Mouse (Mus musculus): ENCODE results near the gene Galns. TPM values are rescaled to one million over a fixed set of nuclear protein-coding genes. Genes with fewer than 3 reads are reported as not detected.

The Galns gene
- total and polyA plus RNA-seq, 3 experiments, result 16.4 to 25.6 (median 25.6) TPM

- TF ChIP-seq SIN3A (IDR thresholded peaks at IDR 0.05; ENCODE audit: low read length), result peak; percentile 59
- TF ChIP-seq MXI1 (IDR thresholded peaks at IDR 0.05; ENCODE audit: low read depth, low read length), result peak; percentile 73; the same call in 1 of the 2 replicates
- TF ChIP-seq GABPA (IDR thresholded peaks at IDR 0.05; ENCODE audit: insufficient replicate concordance, low read depth, low read length), result no peak
- no peak for TF ChIP-seq MYC (IDR thresholded peaks at IDR 0.05; ENCODE audit: low read depth, low read length)
- peak; percentile 35; the same call in 1 of the 2 replicates for TF ChIP-seq POLR2AphosphoS2 (IDR thresholded peaks at IDR 0.05; ENCODE audit: low read depth, low read length)
- TF ChIP-seq MAFK (IDR thresholded peaks at IDR 0.05; ENCODE audit: insufficient replicate concordance, low read length), result peak; percentile 92
- TF ChIP-seq SMC3 (IDR thresholded peaks at IDR 0.05; ENCODE audit: low read depth, low read length), result no peak
- TF ChIP-seq ZMIZ1 (IDR thresholded peaks at IDR 0.05; ENCODE audit: low read depth, low read length), result 0 out of 2 replicates have a peak, but pooled peaks have one; percentile 21
- TF ChIP-seq HCFC1 (IDR thresholded peaks at IDR 0.05; ENCODE audit: low read depth, low read length), result no peak
- no peaks in the 10 kb centered on the region for H3K27me3 ChIP-seq (replicated peaks)
- H3K4me3 ChIP-seq (replicated peaks in 1 of 3; ENCODE audit: low read depth in 2 of 3, low read length in 2 of 3, poor library complexity in 1 of 3), result peak overlapping the region; percentile 76 to 91 (median 89)
- H3K27ac ChIP-seq (ENCODE audit: insufficient read depth, low read depth), result peak overlapping the region; percentile 29
- dilution Hi-C loops (cut with MboI; ENCODE audit: extremely low pct_ligation_motif_present, extremely low pct_unique_long_range_greater_than_20kb, low sequenced_read_pairs) (no loop called here), in situ Hi-C loops (cut with MboI; ENCODE audit: low pct_ligation_motif_present, low pct_unique_long_range_greater_than_20kb, low sequenced_read_pairs) (no loop called here)
- peaks cover 13 to 44% of the 10 kb centered on the region in 2 experiments for H3K4me1 ChIP-seq (ENCODE audit: control insufficient read depth in 1 of 2, insufficient read depth in 2 of 2)
- peak overlapping the region; percentile 55 for H3K4me2 ChIP-seq (ENCODE audit: insufficient read depth, low read depth, poor library complexity, severe bottlenecking)
- no peaks in the 10 kb centered on the region for H3K9me3 ChIP-seq (replicated peaks; ENCODE audit: low read length)
- H3K79me2 ChIP-seq (replicated peaks; ENCODE audit: control insufficient read depth, extremely low read depth, insufficient read depth, poor library complexity, severe bottlenecking), result peaks cover 18% of the 10 kb centered on the region
- peaks cover 39 to 74% of the 10 kb centered on the region in 2 experiments for H3K36me3 ChIP-seq (replicated peaks in 1 of 2; ENCODE audit: control insufficient read depth in 1 of 2, insufficient read depth in 1 of 2, low read length in 1 of 2)
- DNase-seq (ENCODE audit: extremely low read depth), result no peak
- H3K9ac ChIP-seq (ENCODE audit: insufficient read depth, low read depth), result no peak overlapping the region
Observed at GRCm38 (mm10) chr8:122574667-122575251, 36.5 kb downstream of the Galns start.

- peaks cover 23% of the 10 kb centered on the region for H3K79me2 ChIP-seq (replicated peaks; ENCODE audit: control insufficient read depth, extremely low read depth, insufficient read depth, poor library complexity, severe bottlenecking)
- peak overlapping the region; percentile 29; the same call in 1 of the 2 replicates for H3K27ac ChIP-seq (ENCODE audit: insufficient read depth, low read depth)
- no peak overlapping the region for H3K9ac ChIP-seq (ENCODE audit: insufficient read depth, low read depth)
- TF ChIP-seq SIN3A (IDR thresholded peaks at IDR 0.05; ENCODE audit: low read length) (no peak), IRF4 (IDR thresholded peaks at IDR 0.05; ENCODE audit: low read depth, low read length) (no peak), UBTF (IDR thresholded peaks at IDR 0.05; ENCODE audit: low read depth, low read length) (no peak), ELF1 (IDR thresholded peaks at IDR 0.05; ENCODE audit: low read depth, low read length) (no peak), ZC3H11A (IDR thresholded peaks at IDR 0.05; ENCODE audit: low read depth, low read length) (no peak)
- dilution Hi-C loops (cut with MboI; ENCODE audit: extremely low pct_ligation_motif_present, extremely low pct_unique_long_range_greater_than_20kb, low sequenced_read_pairs), result no loop called here
- H3K4me3 ChIP-seq (replicated peaks in 1 of 3; ENCODE audit: low read depth in 2 of 3, low read length in 2 of 3, poor library complexity in 1 of 3), result peak overlapping the region in 1 of 3 experiments; percentile 89
- peaks cover 44 to 78% of the 10 kb centered on the region in 2 experiments for H3K36me3 ChIP-seq (replicated peaks in 1 of 2; ENCODE audit: control insufficient read depth in 1 of 2, insufficient read depth in 1 of 2, low read length in 1 of 2)
- no peaks in the 10 kb centered on the region for H3K9me3 ChIP-seq (replicated peaks; ENCODE audit: low read length)
- DNase-seq (ENCODE audit: extremely low read depth), result no peak
- H3K4me2 ChIP-seq (ENCODE audit: insufficient read depth, low read depth, poor library complexity, severe bottlenecking), result no peak overlapping the region
- peaks cover 16 to 49% of the 10 kb centered on the region in 2 experiments for H3K4me1 ChIP-seq (ENCODE audit: control insufficient read depth in 1 of 2, insufficient read depth in 2 of 2)
- H3K27me3 ChIP-seq (replicated peaks), result no peaks in the 10 kb centered on the region
- in situ Hi-C loops (cut with MboI; ENCODE audit: low pct_ligation_motif_present, low pct_unique_long_range_greater_than_20kb, low sequenced_read_pairs), result no loop called here
Observed at GRCm38 (mm10) chr8:122574264-122574663, 37.0 kb downstream of the Galns start.
